Mouse (Mus musculus) liver, embryonic 14.5 days (tissue): Measurements from ENCODE around the gene Tspan11.

Experiments used
- CTCF ChIP-seq: IDR thresholded peaks from 2 replicates; pipeline ENCODE4 v1.5.1; 2016; ENCODE audit warnings: antibody characterized with exemption, low read depth, control low read depth
- EP300 ChIP-seq: IDR thresholded peaks from 2 replicates; pipeline ENCODE4 v1.6.1; 2016; ENCODE audit warnings: antibody characterized with exemption, low read depth

GRCm38 (mm10) chr6:127839538-127839937 is 47.9 kb upstream of the Tspan11 start:
- TF ChIP-seq CTCF (no peak), EP300 (no peak)
